Mouse (Mus musculus) forebrain, embryonic 15.5 days (tissue): ENCODE measurements around the gene Amelx. TPM values are rescaled to one million over a fixed set of nuclear protein-coding genes. Genes with fewer than 3 reads are reported as not detected.

Source experiments
- polyA plus RNA-seq: library from polyadenylated mRNA; unstranded; fragments of >200 nt; fragmentation: Nextera tagmentation; extraction: Ambion mirVana; gene quantifications from 2 replicates; pipeline ENCODE4 v1.2.1, GENCODE M21; 2015

The Amelx gene
- polyA plus RNA-seq, 1 experiment from 2014 or later: 0.60 TPM

Other genes with a start within 250 kb of the Amelx start
- 39.9 and 41.7 TPM in 2 replicates for gene Hccs, start 133.2 kb upstream of the Amelx start, polyA plus RNA-seq